Mouse (Mus musculus): ENCODE data around the gene Spindoc.

DNA sequence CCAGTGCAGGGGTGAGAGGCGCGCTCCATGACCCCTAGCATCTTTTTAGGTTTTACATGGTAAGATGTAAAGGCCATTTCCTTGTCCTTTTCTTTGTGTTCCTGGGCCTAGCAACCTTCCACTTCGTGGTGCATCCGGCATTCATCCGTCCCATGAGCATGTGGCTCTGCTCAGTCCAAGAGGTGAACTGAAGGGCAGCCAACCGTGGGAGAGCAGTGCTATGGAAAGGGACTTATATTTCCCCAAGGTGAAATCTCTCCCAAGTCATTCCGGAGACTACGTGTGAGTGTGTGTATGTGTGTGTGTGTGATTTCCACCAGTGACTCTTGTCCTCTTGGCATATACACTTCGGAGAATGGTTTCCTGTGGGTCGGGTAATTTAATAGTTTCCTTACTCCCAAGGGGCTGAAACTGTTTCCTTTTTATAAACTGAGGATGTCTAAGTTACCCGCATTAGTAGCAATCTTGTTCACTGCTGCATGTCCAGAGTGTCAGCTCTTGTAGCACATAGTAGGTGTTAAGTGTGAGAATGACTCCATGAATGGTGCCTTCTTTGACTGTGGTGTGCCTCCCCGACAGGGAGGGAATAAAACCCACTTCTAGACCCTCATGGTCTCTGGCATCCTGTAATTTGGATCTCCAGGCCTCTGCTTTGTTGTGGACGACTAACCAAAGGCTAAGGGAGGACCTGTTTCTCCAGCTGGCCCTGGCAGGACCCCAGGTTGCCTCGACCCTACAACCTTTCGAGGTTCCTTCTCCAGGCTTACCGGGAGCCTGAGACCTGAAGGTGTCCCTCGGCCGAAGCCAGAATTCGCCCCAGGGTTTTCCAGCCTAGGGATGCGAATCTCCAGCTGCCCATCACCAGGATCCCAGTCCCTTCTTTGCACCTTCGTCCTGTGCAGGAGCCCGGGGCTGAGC lies 33.4 kb upstream of the Spindoc start:
- TF ChIP-seq CTCF (IDR thresholded peaks at IDR 0.05; ENCODE audit: low read depth) (no peak), EP300 (optimal IDR thresholded peaks at IDR 0.05) (no peak)

Measured in stomach, postnatal 0 days (tissue).